Mouse (Mus musculus) frontal cortex, adult (tissue): ENCODE measurements around the gene Adar.
"Not testable (repeated sequence)": the region's sequence is repeated elsewhere in the genome, so short reads cannot be mapped to it uniquely, and the experiment has no call there.

ENCODE experiments used
- ATAC-seq: cut with Nextera tagmentation; 2 replicates; pipeline ENCODE4 v1.9.2; 2017; ENCODE audit warnings: mild to moderate bottlenecking, moderate library complexity, mixed read lengths; ENCODE audit not compliant: low TSS enrichment

Gene Adar

GRCm38 (mm10) chr3:89794616-89795015 lies 79.8 kb downstream of the Adar start:
- no peak for ATAC-seq

- ATAC-seq, result no peak; the same call in 1 of the 2 replicates
Measured at GRCm38 (mm10) chr3:89795746-89796145, 80.9 kb downstream of the Adar start.

GRCm38 (mm10) chr3:89796358-89796757 lies 81.5 kb downstream of the Adar start:
- no peak for ATAC-seq

GRCm38 (mm10) chr3:89798518-89798917 lies 83.7 kb downstream of the Adar start:
- no peak for ATAC-seq

- no peak for ATAC-seq
Measured at GRCm38 (mm10) chr3:89799476-89799875, 84.7 kb downstream of the Adar start.

GRCm38 (mm10) chr3:89800078-89800477 lies 85.3 kb downstream of the Adar start:
- not testable (repeated sequence) for ATAC-seq

- ATAC-seq, result no peak
Measured at GRCm38 (mm10) chr3:89800774-89801506, 86.1 kb downstream of the Adar start.

GRCm38 (mm10) chr3:89801507-89801847 lies 86.7 kb downstream of the Adar start:
- no peak for ATAC-seq

- no peak for ATAC-seq
Measured at GRCm38 (mm10) chr3:89802876-89803275, 88.1 kb downstream of the Adar start.
